Mouse (Mus musculus) brain, embryonic 14.5 days (tissue): ENCODE measurements around the gene Ring1.

ENCODE experiments used
- CTCF ChIP-seq: fragments of 200-500 bp; IDR thresholded peaks from 2 replicates; pipeline ENCODE4 v1.5.1; 2012; ENCODE audit warnings: inconsistent platforms, mild to moderate bottlenecking, moderate library complexity, borderline replicate concordance; ENCODE audit not compliant: insufficient read depth, insufficient read length; ENCODE audit errors: extremely low read depth
- POLR2A ChIP-seq: fragments of 200-500 bp; IDR thresholded peaks from 2 replicates; pipeline ENCODE4 v1.6.1; 2012; ENCODE audit warnings: mild to moderate bottlenecking, inconsistent platforms, borderline replicate concordance; ENCODE audit not compliant: poor library complexity, insufficient read depth, insufficient read length, severe bottlenecking; ENCODE audit errors: extremely low read depth

DNA sequence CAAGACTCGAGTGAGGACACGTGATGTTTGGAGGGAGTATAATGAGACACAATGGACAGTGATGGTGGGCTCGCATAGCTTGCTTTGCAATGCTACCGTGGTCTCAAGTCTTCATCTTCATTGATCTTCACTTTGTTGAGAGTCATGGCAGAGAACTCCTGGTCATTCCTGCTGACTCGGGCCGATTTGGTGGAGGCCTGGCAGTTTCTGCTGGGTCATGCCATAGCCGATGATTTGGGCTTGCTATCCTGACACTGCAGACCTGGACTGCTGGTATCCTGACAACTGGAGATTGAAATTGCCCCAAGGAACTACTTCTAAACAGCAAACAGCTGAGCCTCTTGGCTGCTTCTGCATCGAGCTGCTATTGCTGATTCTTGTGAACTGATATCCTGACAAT, 29.5 kb downstream of the Ring1 start:
- TF ChIP-seq POLR2A (no peak), CTCF (no peak)
